Mouse (Mus musculus) lung, postnatal 0 days (tissue): ENCODE measurements around the gene Prkcq.

ENCODE experiments used
- CTCF ChIP-seq: IDR thresholded peaks from 2 replicates; pipeline ENCODE4 v1.5.1; 2016; ENCODE audit warnings: antibody characterized with exemption, mild to moderate bottlenecking
- EP300 ChIP-seq: IDR thresholded peaks from 2 replicates; pipeline ENCODE4 v1.6.1; 2016; ENCODE audit warnings: antibody characterized with exemption, mild to moderate bottlenecking, control low read depth

GRCm38 (mm10) chr2:11181510-11181909 lies 9.6 kb downstream of the Prkcq start:
- no peak for TF ChIP-seq EP300
- TF ChIP-seq CTCF = no peak
